Mouse (Mus musculus) midbrain, embryonic 14.5 days (tissue): Measurements from ENCODE around the gene Mob1b. TPM values are rescaled to one million over a fixed set of nuclear protein-coding genes. Genes with fewer than 3 reads are reported as not detected.
"Not testable (repeated sequence)": the region's sequence is repeated elsewhere in the genome, so short reads cannot be mapped to it uniquely, and the experiment has no call there.

Source experiments
- ATAC-seq: fragments of 200-750 bp; cut with Nextera tagmentation; 2 replicates; pipeline ENCODE4 v1.8.0; 2017; ENCODE audit warnings: moderate number of reproducible peaks, moderate library complexity; ENCODE audit not compliant: low FRiP score, low TSS enrichment
- DNase-seq: peaks from one replicate; pipeline ENCODE4 v3.0.0-alpha.2; 2015
- H3K27ac ChIP-seq: fragments of 300-500 bp; sonication (generic); replicated peaks from 2 replicates; pipeline ENCODE4 v1.5.1; 2014; ENCODE audit warnings: mild to moderate bottlenecking, low read depth, low read length, moderate library complexity
- H3K27me3 ChIP-seq: fragments of 300-500 bp; sonication (generic); 2 replicates; pipeline ENCODE4 v1.6.1; 2014; ENCODE audit warnings: low read length, control low read depth, mixed read lengths; ENCODE audit not compliant: control insufficient read depth, insufficient read depth
- H3K36me3 ChIP-seq: fragments of 300-500 bp; sonication (generic); 2 replicates; pipeline ENCODE4 v1.6.1; 2014; ENCODE audit warnings: low read length, control low read depth; ENCODE audit not compliant: control insufficient read depth, insufficient read depth
- H3K4me1 ChIP-seq: fragments of 300-500 bp; sonication (generic); 2 replicates; pipeline ENCODE4 v1.6.1; 2014; ENCODE audit warnings: mild to moderate bottlenecking, antibody characterized with exemption, low read length, control low read depth; ENCODE audit not compliant: control insufficient read depth, insufficient read depth
- H3K4me2 ChIP-seq: fragments of 300-500 bp; sonication (generic); 2 replicates; pipeline ENCODE4 v1.6.1; 2014; ENCODE audit warnings: mild to moderate bottlenecking, low read length, moderate library complexity
- H3K4me3 ChIP-seq: fragments of 300-500 bp; sonication (generic); replicated peaks from 2 replicates; pipeline ENCODE4 v1.5.1; 2014; ENCODE audit warnings: low read depth, low read length
- H3K9ac ChIP-seq: fragments of 300-500 bp; sonication (generic); replicated peaks from 2 replicates; pipeline ENCODE4 v1.6.1; 2014; ENCODE audit warnings: mild to moderate bottlenecking, low read length, moderate library complexity
- H3K9me3 ChIP-seq: fragments of 300-500 bp; sonication (generic); 2 replicates; pipeline ENCODE4 v1.6.1; 2016; ENCODE audit warnings: low read length, control low read depth, mixed read lengths; ENCODE audit not compliant: control insufficient read depth
- WGBS: fragments of 180-500 bp; shearing (Covaris S2); extraction: QIAGEN DNeasy Blood & Tissue Kit; methylation state at CpG from one replicate; pipeline ENCODE4 v1.1.7; 2014; 5-methylcytosine and 5-hydroxymethylcytosine counted together
- polyA plus RNA-seq: library from polyadenylated mRNA; unstranded; fragments of >200 nt; fragmentation: Nextera tagmentation; extraction: Ambion mirVana; gene quantifications from 2 replicates; pipeline ENCODE4 v1.2.1, GENCODE M21; 2014

The Mob1b gene
- polyA plus RNA-seq, 1 experiment from 2014 or later = 13.7 TPM

DNA sequence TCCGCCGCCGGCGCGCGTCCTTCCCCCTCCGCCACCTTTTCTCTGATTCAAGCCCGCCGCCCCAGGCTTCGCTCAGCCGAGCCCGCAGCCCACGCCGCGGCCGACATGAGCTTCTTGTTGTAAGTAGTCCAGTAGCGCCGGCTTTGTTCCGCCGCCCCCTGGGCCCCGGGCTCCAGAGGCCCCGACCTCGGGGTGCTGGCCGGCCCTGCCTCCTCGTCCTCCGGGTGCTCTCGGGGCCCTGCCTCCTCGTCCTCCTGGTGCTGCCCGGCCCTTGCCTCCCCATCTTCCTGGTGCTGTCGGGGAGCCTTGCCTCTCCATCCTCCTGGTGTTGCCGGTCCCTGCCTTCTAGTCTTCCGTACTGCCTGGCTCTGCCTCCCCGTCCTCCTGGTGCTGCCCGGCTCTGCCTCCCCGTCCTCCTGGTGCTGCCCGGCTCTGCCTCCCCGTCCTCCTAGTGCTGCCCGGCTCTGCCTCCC lies 384 bp downstream of the Mob1b start:
- Histone ChIP-seq H3K4me1 (peaks cover 24% of the 10 kb centered on the region), H3K4me2 (peak overlapping the region; percentile 79), H3K27me3 (no peaks in the 10 kb centered on the region), H3K9me3 (no peaks in the 10 kb centered on the region), H3K4me3 (peak overlapping the region; percentile 97), H3K9ac (peak overlapping the region; percentile 96), H3K36me3 (no peaks in the 10 kb centered on the region), H3K27ac (peak overlapping the region; percentile 92)
- peak; percentile 79 for ATAC-seq
- DNase-seq = no peak
- WGBS = under 1% methylated on average over 37 of the region's 38 CpGs

DNA sequence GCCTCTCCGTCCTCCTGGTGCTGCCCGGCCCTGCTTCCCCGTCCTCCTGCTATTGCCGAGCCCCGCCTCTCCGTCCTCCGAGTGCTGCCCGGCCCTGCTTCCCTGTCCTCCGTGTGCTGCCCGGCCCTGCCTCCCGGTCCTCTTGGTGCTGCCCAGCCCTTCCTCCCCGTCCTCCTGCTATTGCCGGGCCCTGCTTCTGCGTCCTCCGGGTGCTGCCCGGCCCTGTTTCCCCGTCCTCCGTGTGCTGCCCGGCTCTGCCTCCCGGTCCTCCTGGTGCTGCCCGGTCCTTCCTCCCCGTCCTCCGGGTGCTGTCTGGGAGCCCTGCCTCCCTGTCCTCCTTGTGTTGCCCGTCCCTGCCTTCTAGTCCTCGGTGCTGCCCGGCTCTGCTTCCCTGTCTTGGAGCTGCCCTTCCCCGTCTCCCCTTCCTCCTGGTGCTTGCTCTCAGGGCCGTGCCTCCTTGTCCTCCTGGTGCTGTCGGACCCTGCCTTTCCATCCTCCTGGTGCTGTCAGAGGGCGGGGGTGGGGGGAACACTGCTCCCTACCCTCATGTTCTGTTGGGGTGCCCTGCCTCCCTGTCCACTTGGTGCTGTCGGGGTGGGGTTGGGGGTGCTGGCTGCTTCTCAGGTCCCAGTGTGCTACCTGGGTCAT lies 1.0 kb downstream of the Mob1b start:
- Histone ChIP-seq H3K4me3 (peak overlapping the region; percentile 97), H3K9me3 (no peaks in the 10 kb centered on the region), H3K36me3 (no peaks in the 10 kb centered on the region), H3K9ac (peak overlapping the region; percentile 96), H3K4me1 (peaks cover 24% of the 10 kb centered on the region), H3K4me2 (peak overlapping the region; percentile 79), H3K27ac (peak overlapping the region; percentile 92), H3K27me3 (no peaks in the 10 kb centered on the region)
- 2% methylated on average over 31 of the region's 31 CpGs for WGBS
- ATAC-seq (peak; percentile 31; the same call in 1 of the 2 replicates), DNase-seq (peak; percentile 57)

DNA sequence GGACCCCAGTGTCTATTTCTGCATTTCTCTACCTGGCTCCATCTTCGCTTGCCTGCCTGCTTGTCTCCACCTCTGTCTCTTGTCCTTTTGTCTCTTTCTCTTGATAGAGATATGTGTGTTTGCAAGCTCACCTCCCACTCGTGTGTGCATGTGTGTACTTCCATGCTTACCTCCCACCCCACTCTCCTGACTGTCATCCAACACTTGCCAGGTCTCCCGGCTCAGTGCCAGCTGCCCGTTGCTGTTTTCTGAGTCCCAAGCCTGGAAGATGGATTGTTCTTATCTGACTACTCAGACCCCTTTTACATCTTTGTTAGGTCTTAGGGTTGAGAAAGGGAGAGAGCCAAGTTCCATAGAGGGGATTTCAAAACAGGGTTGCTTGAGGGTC lies 1.6 kb downstream of the Mob1b start:
- ATAC-seq (no peak), DNase-seq (peak; percentile 19)
- H3K27ac ChIP-seq = no peak overlapping the region; the same call in 1 of the 2 replicates
- 32% methylated on average over 4 of the region's 4 CpGs for WGBS
- H3K36me3 ChIP-seq = no peaks in the 10 kb centered on the region
- peak overlapping the region; percentile 96 for H3K9ac ChIP-seq
- H3K4me1 ChIP-seq = peaks cover 24% of the 10 kb centered on the region
- H3K4me3 ChIP-seq = peak overlapping the region; percentile 97
- H3K9me3 ChIP-seq = no peaks in the 10 kb centered on the region
- H3K27me3 ChIP-seq = no peaks in the 10 kb centered on the region
- H3K4me2 ChIP-seq = peak overlapping the region; percentile 79

DNA sequence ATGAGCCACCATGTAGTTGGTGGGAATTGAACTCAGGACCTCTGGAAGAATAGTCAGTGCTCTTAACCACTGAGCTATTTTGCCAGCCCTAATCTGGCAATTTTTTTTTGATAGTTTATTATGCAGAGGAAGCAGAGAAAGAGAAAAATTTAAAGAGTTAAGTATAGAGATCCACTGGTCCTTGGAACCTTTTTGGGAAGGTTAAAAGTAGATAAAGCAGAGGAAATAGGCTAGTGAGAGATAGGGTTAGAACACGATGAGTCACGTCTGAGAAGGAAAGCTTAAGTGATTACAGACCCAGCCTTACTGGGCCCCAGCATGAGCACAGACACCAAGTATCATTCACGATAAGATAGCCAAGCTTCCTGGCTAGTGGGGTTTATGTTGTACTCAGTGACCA lies 3.4 kb downstream of the Mob1b start:
- H3K9me3 ChIP-seq = no peaks in the 10 kb centered on the region
- 81% methylated on average over 3 of the region's 3 CpGs for WGBS
- H3K4me3 ChIP-seq = no peak overlapping the region
- no peak overlapping the region for H3K4me2 ChIP-seq
- peaks cover 24% of the 10 kb centered on the region for H3K4me1 ChIP-seq
- H3K27ac ChIP-seq = no peak overlapping the region
- H3K36me3 ChIP-seq = no peaks in the 10 kb centered on the region
- no peak for DNase-seq
- no peaks in the 10 kb centered on the region for H3K27me3 ChIP-seq
- H3K9ac ChIP-seq = no peak overlapping the region
- no peak for ATAC-seq

DNA sequence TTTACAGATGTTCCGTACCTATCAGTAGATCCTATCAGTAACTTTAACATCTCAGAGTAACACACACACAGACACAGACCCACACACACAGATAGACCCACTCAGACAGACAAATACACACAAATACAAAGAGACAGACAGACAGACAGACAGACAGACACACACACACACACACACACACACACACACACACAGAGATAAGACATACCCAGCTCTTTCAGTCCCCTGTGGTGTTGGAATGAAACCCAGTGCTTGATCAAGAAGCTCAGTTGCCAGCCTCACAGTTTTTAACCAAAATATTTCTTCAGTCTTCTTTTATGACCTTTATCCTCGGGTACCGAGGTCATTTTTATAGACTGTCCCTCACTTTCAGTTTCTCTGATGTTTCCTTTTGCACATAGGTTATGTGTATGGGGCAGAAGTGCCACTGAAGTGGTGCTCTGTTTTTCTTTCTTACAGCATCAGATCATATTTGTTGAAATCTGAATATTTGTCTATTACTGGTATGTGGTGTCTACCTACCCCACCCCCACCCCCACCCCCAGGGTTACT lies 7.0 kb downstream of the Mob1b start:
- Histone ChIP-seq H3K4me3 (no peak overlapping the region), H3K36me3 (no peaks in the 10 kb centered on the region), H3K4me2 (no peak overlapping the region), H3K9ac (no peak overlapping the region), H3K4me1 (peaks cover 10% of the 10 kb centered on the region), H3K27ac (no peak overlapping the region), H3K9me3 (no peaks in the 10 kb centered on the region), H3K27me3 (no peaks in the 10 kb centered on the region)
- ATAC-seq (no peak), DNase-seq (no peak)
- 91% methylated on average over 3 of the region's 3 CpGs for WGBS

DNA sequence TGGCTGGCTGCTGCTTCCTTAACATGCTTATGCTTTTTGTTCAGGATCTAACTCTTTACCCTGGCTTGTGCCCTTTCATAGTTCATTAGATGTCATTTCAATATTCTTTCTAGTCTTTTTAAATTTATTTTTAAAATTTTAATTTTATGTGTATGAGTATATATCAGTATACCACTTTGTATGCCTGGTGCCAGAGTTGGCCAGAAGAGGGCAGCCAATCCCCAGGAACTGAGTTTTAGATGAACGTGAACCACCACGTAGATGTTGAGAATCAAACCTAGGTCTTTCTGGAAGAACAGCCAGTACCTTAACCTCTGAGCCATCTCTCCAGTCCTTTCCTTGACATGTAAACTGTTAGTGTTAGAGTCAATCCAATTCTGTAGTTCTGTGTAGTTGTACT lies 14.1 kb downstream of the Mob1b start:
- H3K9me3 ChIP-seq = no peaks in the 10 kb centered on the region
- H3K36me3 ChIP-seq = no peaks in the 10 kb centered on the region
- no peak overlapping the region for H3K27ac ChIP-seq
- no peak overlapping the region for H3K4me2 ChIP-seq
- no peak for ATAC-seq
- no peak overlapping the region for H3K4me3 ChIP-seq
- 95% methylated on average over 2 of the region's 2 CpGs for WGBS
- no peaks in the 10 kb centered on the region for H3K4me1 ChIP-seq
- H3K9ac ChIP-seq = no peak overlapping the region
- DNase-seq = no peak
- H3K27me3 ChIP-seq = no peaks in the 10 kb centered on the region

DNA sequence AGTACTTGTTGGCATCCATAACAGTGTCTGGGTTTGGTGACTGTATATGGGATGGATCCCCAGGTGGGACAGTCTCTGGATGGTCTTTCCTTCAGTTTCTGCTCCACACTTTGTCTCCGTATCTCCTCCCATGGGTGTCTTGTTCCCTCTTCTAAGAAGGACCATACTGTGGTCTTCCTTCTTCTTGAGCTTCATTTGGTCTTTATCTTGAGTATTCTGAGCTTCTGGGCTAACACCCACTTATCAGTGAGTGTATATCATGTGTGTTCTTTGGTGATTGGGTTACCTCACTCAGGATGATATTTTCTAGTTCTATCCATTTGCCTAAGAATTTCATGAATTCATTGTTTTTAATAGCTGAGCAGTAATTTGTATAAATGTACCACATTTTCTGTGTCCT lies 20.4 kb downstream of the Mob1b start:
- not testable (repeated sequence) for H3K36me3 ChIP-seq, H3K9ac ChIP-seq, H3K27ac ChIP-seq, H3K4me3 ChIP-seq, ATAC-seq, DNase-seq, H3K9me3 ChIP-seq, H3K4me1 ChIP-seq, H3K4me2 ChIP-seq, H3K27me3 ChIP-seq
- WGBS = 96% methylated on average over 1 of the region's 1 CpGs

DNA sequence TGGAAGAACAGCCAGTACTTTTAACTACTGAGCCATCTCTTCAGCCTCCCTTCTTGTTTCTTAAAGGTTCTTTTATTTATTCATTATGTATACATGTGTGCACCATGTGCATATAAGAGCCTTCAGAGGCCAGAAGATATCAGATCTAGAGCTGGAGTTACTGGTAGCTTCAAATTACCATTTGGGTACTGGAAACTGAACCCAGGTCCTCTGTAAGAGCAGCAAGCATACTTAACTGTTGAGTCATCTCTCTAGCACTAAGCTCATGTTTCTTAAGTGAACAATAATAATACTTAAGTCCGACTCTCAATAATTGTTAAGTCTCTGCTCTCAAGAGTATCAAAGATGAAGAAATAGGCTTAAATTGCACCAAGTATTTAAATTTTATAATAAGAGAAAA lies 27.1 kb downstream of the Mob1b start:
- no peak overlapping the region for H3K27ac ChIP-seq
- H3K36me3 ChIP-seq = peaks cover 16% of the 10 kb centered on the region
- H3K4me1 ChIP-seq = no peaks in the 10 kb centered on the region
- no peak for ATAC-seq
- WGBS = 93% methylated on average over 1 of the region's 1 CpGs
- no peak overlapping the region for H3K4me3 ChIP-seq
- no peak overlapping the region for H3K9ac ChIP-seq
- DNase-seq = no peak
- H3K9me3 ChIP-seq = no peaks in the 10 kb centered on the region
- H3K4me2 ChIP-seq = no peak overlapping the region
- no peaks in the 10 kb centered on the region for H3K27me3 ChIP-seq

DNA sequence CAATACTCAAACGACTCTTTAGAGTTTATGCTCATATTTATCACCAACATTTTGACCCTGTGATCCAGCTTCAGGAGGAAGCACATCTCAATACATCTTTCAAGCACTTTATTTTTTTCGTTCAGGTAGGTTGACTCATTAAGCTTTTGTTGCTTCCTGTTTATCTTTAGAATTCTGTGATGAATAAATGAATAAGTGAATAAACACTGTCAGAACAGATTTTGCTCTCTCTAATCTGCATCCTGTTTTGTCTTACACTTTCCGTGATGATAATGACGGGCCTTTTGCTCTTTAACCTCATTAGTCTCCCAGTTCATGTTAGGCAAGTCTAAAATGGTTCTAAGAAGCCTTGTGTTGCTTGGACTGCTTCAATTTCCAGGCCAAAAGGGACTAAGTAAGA lies 32.5 kb downstream of the Mob1b start:
- WGBS = 93% methylated on average over 4 of the region's 4 CpGs
- H3K36me3 ChIP-seq = peaks cover 39% of the 10 kb centered on the region; the same call in 1 of the 2 replicates
- H3K27me3 ChIP-seq = no peaks in the 10 kb centered on the region
- DNase-seq (no peak), ATAC-seq (no peak)
- H3K4me3 ChIP-seq = no peak overlapping the region
- no peaks in the 10 kb centered on the region for H3K4me1 ChIP-seq
- no peak overlapping the region for H3K27ac ChIP-seq
- no peaks in the 10 kb centered on the region for H3K9me3 ChIP-seq
- no peak overlapping the region for H3K4me2 ChIP-seq
- no peak overlapping the region for H3K9ac ChIP-seq
